Mouse (Mus musculus) megakaryocyte, adult 5-6 weeks (primary cell): Measurements from ENCODE around the gene Exoc2. TPM values are rescaled to one million over a fixed set of nuclear protein-coding genes. Genes with fewer than 3 reads are reported as not detected.
A peak's percentile ranks its signal among the peaks of the same experiment; 100 is the strongest.

Experiments used
- ATAC-seq: 2 replicates; pipeline ENCODE4 v1.8.0; 2016; ENCODE audit warnings: mild to moderate bottlenecking, inconsistent platforms; ENCODE audit not compliant: poor library complexity, severe bottlenecking
- total RNA-seq, 2 experiments: library from RNA; stranded (forward) in 1 of 2; stranded (reverse) in 1 of 2; fragments of 153-499, 151-499 nt in 1 of 2; fragments of 221-1000, 200-1000 nt in 1 of 2; gene quantifications; 2 replicates each; pipeline versions ENCODE4 v1.2.3 to v1.2.4; 2015 to 2017

Gene Exoc2
- total RNA-seq, 2 experiments from 2014 or later, result 53.6 to 59.8 TPM

DNA sequence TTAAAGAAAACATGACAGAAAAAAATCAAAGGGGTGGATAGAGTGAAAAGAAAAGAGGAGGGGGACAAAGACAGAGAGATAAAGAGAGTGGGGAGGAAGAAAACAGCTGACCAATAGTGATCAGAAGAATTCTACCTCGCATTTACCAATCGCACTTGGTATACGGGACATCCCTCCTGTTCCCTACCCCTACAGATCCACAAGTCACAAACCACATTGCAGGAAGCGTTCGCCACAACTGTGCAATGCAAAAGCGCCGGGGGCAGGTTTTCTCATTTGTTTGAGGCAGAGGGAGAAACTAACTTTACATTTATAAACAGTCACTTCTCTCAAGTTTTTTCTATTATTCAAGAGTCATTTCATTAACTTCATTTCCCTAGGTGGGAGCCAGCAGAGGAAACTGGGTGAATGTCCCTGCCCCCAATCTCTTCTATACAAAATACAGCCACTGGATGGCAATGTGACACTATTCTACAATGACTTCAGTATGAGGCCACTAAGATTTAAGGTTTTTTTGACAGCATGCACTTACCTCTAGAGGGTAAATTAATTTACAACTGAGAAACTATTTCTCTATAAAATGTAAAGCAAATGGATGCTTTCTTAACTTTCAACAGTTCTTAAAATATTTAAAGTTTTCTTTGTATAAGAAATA is 72.4 kb downstream of the Exoc2 start:
- ATAC-seq, result peak; percentile 49; the same call in 1 of the 2 replicates

GRCm38 (mm10) chr13:30894015-30894634 is 79.8 kb downstream of the Exoc2 start:
- ATAC-seq, result no peak

- ATAC-seq, result no peak
Observed at GRCm38 (mm10) chr13:30892315-30892714, 81.6 kb downstream of the Exoc2 start.

- ATAC-seq, result no peak
Observed at GRCm38 (mm10) chr13:30891223-30891622, 82.7 kb downstream of the Exoc2 start.

DNA sequence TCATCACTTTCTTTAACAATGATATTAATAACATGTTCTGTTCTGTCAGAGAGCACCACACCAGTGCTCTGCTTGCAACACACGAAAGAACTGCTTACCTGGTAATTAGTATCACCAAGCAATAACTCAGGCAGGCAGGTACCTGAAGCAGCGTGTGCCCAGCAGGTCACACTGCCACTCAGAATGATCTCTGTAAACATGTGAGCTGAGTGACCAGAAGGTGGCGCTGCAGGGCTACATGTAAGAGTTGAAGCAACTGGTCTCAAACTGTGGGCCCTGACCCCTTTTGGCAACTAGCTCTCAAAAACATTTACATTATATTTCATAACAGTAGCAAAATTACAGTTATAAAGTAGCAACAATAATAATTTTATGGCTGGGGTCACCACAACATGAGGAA is 85.4 kb downstream of the Exoc2 start:
- peak; percentile 88 for ATAC-seq

GRCm38 (mm10) chr13:30880310-30880709 is 93.6 kb downstream of the Exoc2 start:
- ATAC-seq, result no peak

DNA sequence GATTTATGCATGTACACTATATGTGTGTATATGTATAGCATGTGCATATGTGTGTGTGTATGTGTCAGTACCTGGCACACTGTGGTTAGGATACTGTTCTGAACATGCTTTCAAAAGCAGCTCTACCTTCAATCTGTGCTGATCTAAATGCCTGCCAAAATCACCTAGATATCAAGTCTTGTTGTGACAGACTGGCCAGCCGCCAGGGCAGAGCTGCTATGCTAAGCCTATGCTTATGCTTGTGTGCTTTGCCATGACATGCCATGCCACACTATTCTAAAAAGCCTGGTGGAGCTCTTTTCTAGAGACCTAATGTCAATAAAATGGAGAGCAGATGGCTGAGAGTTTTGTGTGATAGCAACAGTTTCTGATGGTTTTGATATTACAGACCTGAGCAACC is 94.0 kb downstream of the Exoc2 start:
- ATAC-seq, result no peak

DNA sequence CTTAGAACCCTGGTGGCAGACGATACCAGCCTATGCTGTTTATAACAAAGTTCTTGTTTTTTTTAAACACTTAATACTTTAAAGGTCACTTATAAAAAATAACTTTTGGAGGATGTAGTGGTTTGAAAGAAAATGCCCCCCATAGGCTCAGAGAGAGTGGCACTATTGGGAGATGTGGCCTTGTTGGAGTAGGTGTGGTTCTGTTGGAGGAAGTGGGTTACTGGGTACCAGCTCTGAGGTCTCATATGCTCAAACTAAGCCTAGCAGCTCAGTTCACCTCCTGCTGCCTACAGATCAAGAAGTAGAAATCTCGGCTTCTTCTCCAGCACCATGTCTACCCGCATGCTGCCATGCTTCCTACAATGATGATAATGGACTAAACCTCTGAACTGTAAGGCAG is 98.1 kb downstream of the Exoc2 start:
- no peak for ATAC-seq

- no peak for ATAC-seq
Observed at GRCm38 (mm10) chr13:30873472-30873871, 100.4 kb downstream of the Exoc2 start.

- ATAC-seq, result no peak
Observed at GRCm38 (mm10) chr13:30865486-30865885, 108.4 kb downstream of the Exoc2 start.

DNA sequence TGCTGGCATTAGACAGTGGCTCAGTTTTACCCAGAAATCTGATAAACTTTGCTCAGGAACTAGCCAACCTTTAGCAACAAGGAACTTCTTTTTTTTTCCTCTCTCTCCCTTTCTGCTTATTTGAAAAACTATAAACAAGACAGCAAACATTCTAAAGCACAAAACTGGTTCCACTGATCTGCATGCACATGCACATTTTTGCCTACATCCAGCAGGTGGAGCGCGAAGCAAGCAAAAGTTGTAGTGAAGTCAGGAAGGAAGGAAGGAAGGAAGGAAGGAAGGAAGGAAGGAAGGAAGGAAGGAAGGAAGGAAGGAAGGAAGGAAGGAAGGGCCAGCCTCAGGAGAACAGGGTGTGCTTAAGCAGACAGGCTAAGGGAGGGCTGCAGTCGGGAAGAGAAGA is 109.9 kb downstream of the Exoc2 start:
- ATAC-seq, result no peak

- ATAC-seq, result no peak
Observed at GRCm38 (mm10) chr13:30858421-30858820, 115.5 kb downstream of the Exoc2 start.

- ATAC-seq, result no peak
Observed at GRCm38 (mm10) chr13:30850736-30851135, 123.2 kb downstream of the Exoc2 start.

- no peak for ATAC-seq
Observed at GRCm38 (mm10) chr13:30848001-30848400, 125.9 kb downstream of the Exoc2 start.

DNA sequence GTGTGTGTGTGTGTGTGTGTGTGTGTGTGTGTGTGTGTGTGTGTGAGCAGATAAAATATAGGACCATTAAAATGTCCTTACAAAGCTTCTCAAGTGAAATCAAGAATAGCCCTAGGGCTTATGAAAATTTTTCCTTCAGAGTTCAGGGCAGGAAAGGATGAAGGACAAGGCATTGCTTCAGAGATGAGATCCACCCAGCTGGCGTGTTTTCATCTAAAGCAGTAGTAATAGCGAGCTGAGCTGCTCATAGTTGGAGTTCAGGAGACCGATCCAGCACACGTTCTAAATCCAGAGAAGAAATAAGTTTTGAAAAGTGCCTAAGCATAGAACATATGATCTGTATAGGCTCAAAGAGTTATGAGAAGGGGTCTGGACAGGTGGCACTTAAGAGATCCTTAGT is 127.4 kb downstream of the Exoc2 start:
- ATAC-seq, result no peak

- no peak for ATAC-seq
Observed at GRCm38 (mm10) chr13:30843049-30843448, 130.8 kb downstream of the Exoc2 start.

GRCm38 (mm10) chr13:30841843-30842242 is 132.1 kb downstream of the Exoc2 start:
- ATAC-seq, result no peak

- no peak for ATAC-seq
Observed at GRCm38 (mm10) chr13:30841306-30841705, 132.6 kb downstream of the Exoc2 start.

GRCm38 (mm10) chr13:30840700-30841099 is 133.2 kb downstream of the Exoc2 start:
- no peak for ATAC-seq

DNA sequence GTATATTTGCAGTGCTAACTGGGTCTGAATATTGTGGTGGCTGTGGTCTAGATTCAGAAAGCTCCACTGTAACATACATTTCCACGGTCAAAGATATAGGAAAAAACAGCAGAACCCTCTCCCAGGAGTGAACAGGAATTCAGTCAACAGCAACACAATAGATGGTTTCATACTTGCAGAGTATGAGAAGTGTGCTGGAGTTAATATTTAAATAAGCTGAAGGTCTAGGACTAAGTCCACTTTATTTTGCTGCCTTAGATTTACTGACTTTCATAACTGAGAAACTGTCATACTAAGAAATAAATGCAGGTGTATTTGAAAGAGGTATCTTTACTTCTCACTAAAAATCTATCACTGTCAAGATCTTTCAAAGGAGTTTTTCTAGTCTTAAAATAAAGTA is 137.6 kb downstream of the Exoc2 start:
- no peak for ATAC-seq

GRCm38 (mm10) chr13:30834859-30835258 is 139.0 kb downstream of the Exoc2 start:
- no peak for ATAC-seq

DNA sequence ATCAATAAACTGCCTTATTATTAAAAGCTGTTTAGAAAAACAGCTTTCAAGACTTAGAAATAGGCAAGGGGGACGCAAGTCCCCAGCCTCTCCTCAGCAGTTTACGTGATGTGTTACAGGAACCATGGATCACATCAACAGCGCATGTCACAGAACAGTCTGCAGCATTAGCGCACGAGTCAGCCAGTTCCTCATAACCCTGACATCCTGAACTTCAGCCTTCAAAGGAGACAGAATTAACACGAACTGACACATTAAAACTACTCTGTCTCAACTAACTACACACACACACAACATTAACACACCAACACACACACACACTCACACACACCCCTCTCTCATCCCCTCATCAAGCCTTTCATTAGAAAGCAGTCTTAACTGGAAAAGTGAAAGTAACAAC is 139.5 kb downstream of the Exoc2 start:
- peak; percentile 75 for ATAC-seq
